Comparison of ENCODE assay signal across 25 mouse cellular contexts in genomic region chr1:186307627-186308026, GRCm38 (mm10).
A peak's percentile ranks its signal among the peaks of the same experiment; 100 is the strongest.
DNase-seq lines count a peak whose midpoint lies in the region; ATAC-seq lines count a peak whose summit lies in the region.
"Had no signal": no experiment of that assay in that cellular context is flagged by ENCODE, and none has a peak within 500 bp of the region (broad histone marks: within the 10 kb centered on the region; RNA-seq: fewer than 3 reads in every experiment).

No protein-coding gene starts in this region.

- H3K4me1 ChIP-seq in lung, embryonic 15.5 days, result no peaks in the 10 kb centered on the region
- no peaks in the 10 kb centered on the region for H3K4me1 ChIP-seq in liver, embryonic 11.5 days (replicated peaks; ENCODE audit: control insufficient read depth, insufficient read depth, low read length)
- no peaks in the 10 kb centered on the region for H3K4me1 ChIP-seq in kidney, embryonic 14.5 days (ENCODE audit: control insufficient read depth, insufficient read depth, low read length)
- H3K4me1 ChIP-seq: hindbrain, embryonic 15.5 days; liver, embryonic 15.5 days; midbrain, embryonic 10.5 days; stomach, embryonic 15.5 days had no signal

- H3K36me3 ChIP-seq in lung, embryonic 15.5 days, result no peaks in the 10 kb centered on the region
- no peaks in the 10 kb centered on the region for H3K36me3 ChIP-seq in liver, embryonic 11.5 days (ENCODE audit: control insufficient read depth, insufficient read depth, low read length)
- H3K36me3 ChIP-seq in kidney, embryonic 14.5 days (ENCODE audit: control insufficient read depth, insufficient read depth, low read length), result no peaks in the 10 kb centered on the region
- H3K36me3 ChIP-seq: heart, embryonic 12.5 days; hindbrain, embryonic 15.5 days; liver, embryonic 15.5 days; midbrain, embryonic 10.5 days; stomach, embryonic 15.5 days had no signal

- 48% methylated on average over 6 of the region's 6 CpGs for WGBS in lung, embryonic 15.5 days
- WGBS in liver, embryonic 11.5 days, result 69% methylated on average over 6 of the region's 6 CpGs
- 77% methylated on average over 6 of the region's 6 CpGs for WGBS in kidney, embryonic 14.5 days

- peak; percentile 76; the same call in 1 of the 2 replicates for ATAC-seq in lung, embryonic 15.5 days (ENCODE audit: borderline replicate concordance, extremely low read depth, low FRiP score, low TSS enrichment)
- no peak for ATAC-seq in liver, embryonic 11.5 days (replicated peaks; ENCODE audit: low FRiP score)
- no peak for ATAC-seq in kidney, embryonic 14.5 days (ENCODE audit: low FRiP score, low TSS enrichment)
- ATAC-seq: activated CD4-positive, CD25-positive, alpha-beta regulatory T cell, adult 4 months; forebrain, embryonic 14.5 days had no signal

- H3K4me3 ChIP-seq in lung, embryonic 15.5 days, result no peak overlapping the region
- no peak overlapping the region for H3K4me3 ChIP-seq in liver, embryonic 11.5 days (ENCODE audit: low read depth, low read length)
- H3K4me3 ChIP-seq in kidney, embryonic 14.5 days (ENCODE audit: low read length), result no peak overlapping the region
- H3K4me3 ChIP-seq: heart, adult 2 months; heart, embryonic 12.5 days; hindbrain, embryonic 15.5 days; liver, embryonic 15.5 days; midbrain, embryonic 10.5 days; stomach, embryonic 15.5 days had no signal

- no peaks in the 10 kb centered on the region for H3K9me3 ChIP-seq in lung, embryonic 15.5 days
- no peaks in the 10 kb centered on the region for H3K9me3 ChIP-seq in liver, embryonic 11.5 days (ENCODE audit: control insufficient read depth, low read length)
- H3K9me3 ChIP-seq in kidney, embryonic 14.5 days (ENCODE audit: control insufficient read depth, low read length), result no peaks in the 10 kb centered on the region
- H3K9me3 ChIP-seq: heart, embryonic 12.5 days; hindbrain, embryonic 15.5 days; liver, embryonic 15.5 days; midbrain, embryonic 10.5 days; stomach, embryonic 15.5 days had no signal

- H3K9ac ChIP-seq in lung, embryonic 15.5 days, result no peak overlapping the region
- H3K9ac ChIP-seq in liver, embryonic 11.5 days (ENCODE audit: low read depth, low read length), result no peak overlapping the region
- H3K9ac ChIP-seq in kidney, embryonic 14.5 days (ENCODE audit: low read depth, low read length), result no peak overlapping the region
- H3K9ac ChIP-seq: heart, embryonic 12.5 days; hindbrain, embryonic 15.5 days; liver, embryonic 15.5 days; stomach, embryonic 15.5 days had no signal

- DNase-seq in 3T3-L1 (ENCODE audit: low read depth, low spot score) (peak; percentile 82), adipocyte (ENCODE audit: low spot score) (peak; percentile 5)
- DNase-seq in lung, postnatal 25 days (ENCODE audit: low spot score), result peak; percentile 44
- DNase-seq in embryo, embryonic 10 days (ENCODE audit: low spot score), result no peak
- no peak for DNase-seq in liver, embryonic 11.5 days (ENCODE audit: low spot score)
- no peak for DNase-seq in frontal cortex, postnatal 36 days (ENCODE audit: low spot score in 2 of 2)
- DNase-seq: adrenal gland, adult 8-10 months; cerebellum, adult 8-10 months; cerebellum, postnatal 25 days; heart, adult 2 months; heart, postnatal 4 days; kidney, adult 18-20 months; layer of hippocampus, postnatal 36 days; liver; right cerebral cortex, postnatal 25 days had no signal

- no peak overlapping the region for H3K27ac ChIP-seq in lung, embryonic 15.5 days
- H3K27ac ChIP-seq in liver, embryonic 11.5 days (ENCODE audit: low read depth, low read length), result no peak overlapping the region
- no peak overlapping the region for H3K27ac ChIP-seq in kidney, embryonic 14.5 days (ENCODE audit: low read depth, low read length)
- H3K27ac ChIP-seq: heart, adult 2 months; hindbrain, embryonic 15.5 days; kidney, postnatal 0 days; liver, embryonic 15.5 days; midbrain, embryonic 10.5 days; stomach, embryonic 15.5 days had no signal

- no peaks in the 10 kb centered on the region for H3K27me3 ChIP-seq in lung, embryonic 15.5 days
- no peaks in the 10 kb centered on the region for H3K27me3 ChIP-seq in liver, embryonic 11.5 days (replicated peaks; ENCODE audit: control insufficient read depth, insufficient read depth, low read length)
- H3K27me3 ChIP-seq in kidney, embryonic 14.5 days (ENCODE audit: control insufficient read depth, insufficient read depth, low read length), result no peaks in the 10 kb centered on the region
- H3K27me3 ChIP-seq: heart, embryonic 12.5 days; hindbrain, embryonic 15.5 days; liver, embryonic 15.5 days; stomach, embryonic 15.5 days had no signal

- H3K4me2 ChIP-seq in lung, embryonic 15.5 days, result no peak overlapping the region
- no peak overlapping the region for H3K4me2 ChIP-seq in liver, embryonic 11.5 days
- H3K4me2 ChIP-seq in kidney, embryonic 14.5 days (replicated peaks; ENCODE audit: low read depth, low read length), result no peak overlapping the region
- H3K4me2 ChIP-seq: heart, embryonic 12.5 days; hindbrain, embryonic 15.5 days; liver, embryonic 15.5 days; stomach, embryonic 15.5 days had no signal

Comparison
In these comparisons a context has a peak if more than half of its experiments do, and no peak if none do; other contexts are left out.
1. DNase-seq: peak in 3T3-L1 (single experiment), adipocyte (single experiment) and lung, postnatal 25 days (single experiment); none in embryo, embryonic 10 days (single experiment), liver, embryonic 11.5 days (single experiment) and frontal cortex, postnatal 36 days (0 of 2).